Mouse (Mus musculus) erythroblast, embryonic 14.5 days (primary cell): ENCODE measurements around the gene Hivep2.

Source experiments
- GATA1 ChIP-seq: IDR thresholded peaks from 2 replicates; pipeline ENCODE4 v1.6.1; 2012; ENCODE audit warnings: low read length, inconsistent platforms, mixed read lengths
- TAL1 ChIP-seq: IDR thresholded peaks from 3 replicates; pipeline ENCODE4 v1.6.1; 2012; ENCODE audit warnings: low read length, inconsistent platforms, mixed read lengths

DNA sequence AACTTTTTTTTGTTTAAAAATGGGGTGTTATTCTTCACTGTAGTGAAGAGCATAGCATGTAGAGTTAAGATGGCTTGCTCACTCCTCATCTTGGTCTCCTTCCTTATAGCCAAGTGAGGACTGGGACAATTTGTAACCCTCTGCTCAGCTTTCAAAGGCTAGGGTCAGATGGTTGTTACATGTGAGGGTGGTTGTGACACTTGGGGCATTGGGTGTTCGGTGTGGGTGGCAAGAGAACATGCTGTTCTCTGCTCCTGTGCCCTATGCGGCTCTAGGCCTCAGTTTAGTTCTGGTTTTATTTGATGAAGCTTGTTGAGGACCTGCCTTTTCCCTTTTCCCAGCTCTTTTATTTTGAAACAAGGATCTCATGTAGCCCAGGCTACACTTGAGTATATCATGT is 66.7 kb downstream of the Hivep2 start:
- TF ChIP-seq GATA1 = no peak
- TF ChIP-seq TAL1 = no peak
